Mouse (Mus musculus): ENCODE results near the gene Hbs1l. TPM values are rescaled to one million over a fixed set of nuclear protein-coding genes. Genes with fewer than 3 reads are reported as not detected.
A peak's percentile ranks its signal among the peaks of the same experiment; 100 is the strongest.

The Hbs1l gene
- total RNA-seq (2014; rRNA removed) (61.3 and 62.2 TPM in 2 replicates), polyA plus RNA-seq (2015; fragmentation: Nextera tagmentation; extraction: Ambion mirVana) (78.3 and 78.9 TPM in 2 replicates)

DNA sequence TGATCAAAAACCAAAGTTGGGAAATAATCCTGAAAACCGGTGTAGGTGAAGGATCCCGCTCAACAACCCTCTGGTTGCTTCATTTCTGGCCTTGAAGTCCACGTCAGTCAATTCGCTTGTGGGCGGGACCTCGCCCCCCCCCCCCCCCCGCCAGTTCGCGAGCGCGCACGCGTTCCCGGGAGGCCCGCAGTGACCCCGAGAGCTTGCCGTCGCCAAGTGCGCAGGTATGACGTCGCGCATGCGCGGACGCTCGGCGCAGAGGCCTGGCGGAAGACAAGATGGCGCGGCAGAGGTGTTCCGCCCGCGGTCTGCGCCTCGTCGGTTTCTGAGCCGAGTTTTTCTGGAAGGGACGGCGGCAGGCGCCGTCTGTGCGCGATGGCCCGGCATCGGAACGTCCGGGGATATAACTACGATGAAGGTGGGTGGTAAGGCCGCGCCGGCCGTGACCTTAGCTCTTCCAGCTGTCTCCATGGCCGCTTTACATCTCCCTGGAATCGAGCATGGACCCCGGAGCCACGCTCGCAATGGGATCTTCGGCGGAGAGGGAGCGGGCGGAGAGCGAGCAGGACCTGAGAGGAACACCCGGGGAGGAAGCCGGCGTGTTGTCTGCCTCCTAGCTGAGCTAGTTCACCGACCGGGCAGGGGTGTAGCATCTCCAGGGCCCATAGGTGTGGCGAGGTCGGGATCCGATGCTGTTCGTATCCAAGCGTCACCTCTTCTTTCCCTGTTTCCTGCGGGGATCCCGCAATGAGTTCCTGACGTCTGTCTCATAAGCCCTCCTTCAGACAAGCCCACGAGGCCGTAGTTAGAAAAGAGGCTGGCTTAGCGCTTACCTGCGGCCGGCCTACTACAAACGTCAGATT is at the start of gene Hbs1l:
TSS of gene Hbs1l (plus strand) at position 221 of the 863 bp plus-strand sequence.
- Histone ChIP-seq H3K27me3 (ENCODE audit: insufficient read depth, low read length) (no peaks in the 10 kb centered on the region), H3K4me2 (ENCODE audit: low read depth, low read length) (peak within 1 kb of the TSS; percentile 86), H3K4me3 (ENCODE audit: low read length) (peak within 1 kb of the TSS; percentile 72), H3K27ac (peak within 1 kb of the TSS; percentile 76; the same call in 1 of the 2 replicates), H3K36me3 (ENCODE audit: insufficient read depth, low read length) (peaks cover 10% of the 10 kb centered on the region; the same call in 1 of the 2 replicates), H3K9me3 (ENCODE audit: low read length) (no peaks in the 10 kb centered on the region), H3K4me1 (ENCODE audit: insufficient read depth, low read length) (peaks cover 9% of the 10 kb centered on the region), H3K9ac (replicated peaks; ENCODE audit: low read length) (peak within 1 kb of the TSS; percentile 67)
- TF ChIP-seq CTCF (IDR thresholded peaks at IDR 0.05; ENCODE audit: low read depth) = no peak
- under 1% methylated on average over 65 of the region's 81 CpGs for WGBS
- ATAC-seq (peak; percentile 99), DNase-seq (ENCODE audit: low spot score) (peak; percentile 98)

GRCm38 (mm10) chr10:21248556-21248955 is 47.2 kb upstream of the Hbs1l start:
- Histone ChIP-seq H3K9me3 (ENCODE audit: low read length) (no peaks in the 10 kb centered on the region), H3K4me2 (ENCODE audit: low read depth, low read length) (no peak overlapping the region), H3K36me3 (ENCODE audit: insufficient read depth, low read length) (no peaks in the 10 kb centered on the region), H3K4me3 (ENCODE audit: low read length) (no peak overlapping the region), H3K27me3 (ENCODE audit: insufficient read depth, low read length) (no peaks in the 10 kb centered on the region), H3K4me1 (ENCODE audit: insufficient read depth, low read length) (no peaks in the 10 kb centered on the region), H3K9ac (replicated peaks; ENCODE audit: low read length) (no peak overlapping the region), H3K27ac (no peak overlapping the region)
- no peak for ATAC-seq
- no peak for TF ChIP-seq CTCF (IDR thresholded peaks at IDR 0.05; ENCODE audit: low read depth)
- DNase-seq (ENCODE audit: low spot score) = no peak
- 73% methylated on average over 4 of the region's 4 CpGs for WGBS

- 49% methylated on average over 15 of the region's 15 CpGs for WGBS
- Histone ChIP-seq H3K27ac (no peak overlapping the region), H3K9me3 (ENCODE audit: low read length) (no peaks in the 10 kb centered on the region), H3K4me2 (ENCODE audit: low read depth, low read length) (no peak overlapping the region), H3K4me1 (ENCODE audit: insufficient read depth, low read length) (no peaks in the 10 kb centered on the region), H3K9ac (replicated peaks; ENCODE audit: low read length) (no peak overlapping the region), H3K27me3 (ENCODE audit: insufficient read depth, low read length) (no peaks in the 10 kb centered on the region), H3K36me3 (ENCODE audit: insufficient read depth, low read length) (no peaks in the 10 kb centered on the region), H3K4me3 (ENCODE audit: low read length) (no peak overlapping the region)
- ATAC-seq (no peak), DNase-seq (ENCODE audit: low spot score) (peak; percentile 7)
- TF ChIP-seq CTCF (IDR thresholded peaks at IDR 0.05; ENCODE audit: low read depth) = no peak
Observed at GRCm38 (mm10) chr10:21251881-21252534, 43.8 kb upstream of the Hbs1l start.

DNA sequence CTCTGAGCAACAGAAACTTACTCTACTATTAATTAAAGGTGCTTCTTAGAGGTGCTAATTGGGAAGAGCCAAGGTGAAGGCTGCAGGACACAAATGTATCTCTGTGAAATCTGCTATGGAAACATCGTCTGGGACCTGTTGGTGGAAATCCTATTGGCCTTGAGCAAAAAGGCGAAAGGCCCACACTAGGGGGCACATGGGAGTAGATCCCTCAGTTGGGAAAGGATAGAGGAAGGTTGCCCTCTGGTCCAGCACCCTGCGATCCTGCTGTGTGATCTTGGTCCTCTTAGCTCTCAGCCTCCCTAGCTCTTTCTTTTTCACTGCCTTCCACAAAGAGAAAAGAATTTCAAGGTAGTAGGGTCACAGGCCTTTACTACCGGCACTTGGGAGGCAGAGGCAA is 43.0 kb upstream of the Hbs1l start:
- ATAC-seq = no peak
- 93% methylated on average over 4 of the region's 4 CpGs for WGBS
- H3K27me3 ChIP-seq (ENCODE audit: insufficient read depth, low read length) = no peaks in the 10 kb centered on the region

DNA sequence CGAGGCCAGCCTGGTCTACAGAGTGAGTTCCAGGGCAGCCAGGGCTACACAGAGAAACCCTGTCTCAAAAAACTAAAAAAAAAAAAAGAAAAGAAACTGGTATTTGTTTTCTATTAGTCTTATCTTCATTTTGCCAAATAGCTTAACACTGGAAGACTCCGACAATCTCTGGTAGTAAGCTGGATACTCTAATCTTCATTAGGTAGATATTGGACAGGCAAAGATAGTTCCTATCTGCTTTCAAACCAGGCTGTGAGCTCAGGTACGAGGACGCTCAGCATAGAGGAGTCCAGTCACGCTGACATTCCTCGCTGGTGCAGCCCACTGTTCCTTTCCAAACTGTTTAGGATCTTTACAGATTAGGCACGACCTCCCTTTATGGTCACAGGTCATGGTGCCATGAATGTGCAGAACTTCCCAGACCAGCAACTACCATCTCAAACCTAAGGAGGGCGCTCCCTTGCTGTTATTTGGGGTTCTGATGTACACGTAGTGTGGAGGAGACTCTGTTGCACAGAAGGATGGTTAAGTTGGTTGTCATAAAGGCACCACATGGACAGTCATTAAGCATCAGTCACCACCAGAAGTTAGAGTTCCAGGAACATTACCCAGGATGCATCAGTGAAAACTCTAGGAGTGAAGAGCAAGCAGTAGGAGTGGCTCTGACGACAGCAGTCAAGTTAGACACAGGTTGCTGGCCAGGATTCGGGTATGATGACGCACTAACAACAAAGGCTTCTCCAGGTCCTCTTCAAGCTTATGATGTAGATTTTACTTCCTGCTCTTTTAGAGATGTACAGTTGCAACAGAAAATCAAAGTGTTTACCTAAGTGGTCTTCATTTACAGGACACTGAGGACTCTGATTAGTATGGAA is 41.3 kb upstream of the Hbs1l start:
- no peak overlapping the region for H3K9ac ChIP-seq (replicated peaks; ENCODE audit: low read length)
- WGBS = 86% methylated on average over 12 of the region's 12 CpGs
- no peaks in the 10 kb centered on the region for H3K27me3 ChIP-seq (ENCODE audit: insufficient read depth, low read length)
- no peak for TF ChIP-seq CTCF (IDR thresholded peaks at IDR 0.05; ENCODE audit: low read depth)
- DNase-seq (ENCODE audit: low spot score) = no peak
- H3K4me2 ChIP-seq (ENCODE audit: low read depth, low read length) = no peak overlapping the region
- H3K36me3 ChIP-seq (ENCODE audit: insufficient read depth, low read length) = no peaks in the 10 kb centered on the region
- H3K4me1 ChIP-seq (ENCODE audit: insufficient read depth, low read length) = no peaks in the 10 kb centered on the region
- ATAC-seq = no peak
- H3K9me3 ChIP-seq (ENCODE audit: low read length) = no peaks in the 10 kb centered on the region
- H3K27ac ChIP-seq = no peak overlapping the region
- no peak overlapping the region for H3K4me3 ChIP-seq (ENCODE audit: low read length)

More for the DNA sequence above, 43.0 kb upstream of the Hbs1l start:
- Histone ChIP-seq H3K4me1 (ENCODE audit: insufficient read depth, low read length) (no peaks in the 10 kb centered on the region), H3K9ac (replicated peaks; ENCODE audit: low read length) (no peak overlapping the region), H3K9me3 (ENCODE audit: low read length) (no peaks in the 10 kb centered on the region), H3K4me3 (ENCODE audit: low read length) (no peak overlapping the region), H3K36me3 (ENCODE audit: insufficient read depth, low read length) (no peaks in the 10 kb centered on the region), H3K4me2 (ENCODE audit: low read depth, low read length) (no peak overlapping the region), H3K27ac (no peak overlapping the region)
- no peak for DNase-seq (ENCODE audit: low spot score)
- TF ChIP-seq CTCF (IDR thresholded peaks at IDR 0.05; ENCODE audit: low read depth) = no peak

DNA sequence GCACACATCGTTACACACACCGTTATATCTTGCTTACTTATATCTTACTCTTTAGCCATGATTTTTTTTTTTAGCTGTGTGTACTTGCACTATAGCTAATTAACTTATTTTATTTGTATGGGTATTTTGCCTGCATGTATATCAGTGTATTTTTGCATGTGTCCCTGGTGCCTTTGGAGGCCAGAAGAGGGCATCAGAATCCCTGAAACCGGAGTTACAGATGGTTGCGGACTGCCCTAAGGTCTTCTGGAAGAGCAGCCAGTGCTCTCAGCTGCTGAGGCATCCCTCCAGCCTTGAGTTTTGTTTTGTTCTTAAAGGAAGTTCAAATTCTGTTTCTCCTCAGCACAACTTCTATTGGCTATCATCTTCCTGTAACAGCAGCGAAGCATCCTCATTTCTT is 38.5 kb upstream of the Hbs1l start:
- 71% methylated on average over 5 of the region's 5 CpGs for WGBS
- no peak overlapping the region for H3K9ac ChIP-seq (replicated peaks; ENCODE audit: low read length)
- no peaks in the 10 kb centered on the region for H3K9me3 ChIP-seq (ENCODE audit: low read length)
- H3K27ac ChIP-seq = no peak overlapping the region
- H3K4me2 ChIP-seq (ENCODE audit: low read depth, low read length) = no peak overlapping the region
- no peaks in the 10 kb centered on the region for H3K27me3 ChIP-seq (ENCODE audit: insufficient read depth, low read length)
- H3K4me3 ChIP-seq (ENCODE audit: low read length) = no peak overlapping the region
- DNase-seq (ENCODE audit: low spot score) (no peak), ATAC-seq (no peak)
- no peaks in the 10 kb centered on the region for H3K4me1 ChIP-seq (ENCODE audit: insufficient read depth, low read length)
- peak; percentile 21; the same call in 1 of the 2 replicates for TF ChIP-seq CTCF (IDR thresholded peaks at IDR 0.05; ENCODE audit: low read depth)
- no peaks in the 10 kb centered on the region for H3K36me3 ChIP-seq (ENCODE audit: insufficient read depth, low read length)

Measured in hindbrain, postnatal 0 days (tissue).